Mouse (Mus musculus) lung, embryonic 15.5 days (tissue): ENCODE results near the gene Parp11. TPM values are rescaled to one million over a fixed set of nuclear protein-coding genes. Genes with fewer than 3 reads are reported as not detected.

Experiments
- ATAC-seq: fragments of 200-750 bp; cut with Nextera tagmentation; 2 replicates; pipeline ENCODE4 v1.8.0; 2017; ENCODE audit warnings: moderate number of reproducible peaks, borderline replicate concordance; ENCODE audit not compliant: low FRiP score, low TSS enrichment; ENCODE audit errors: extremely low read depth
- H3K27ac ChIP-seq: fragments of 300-500 bp; sonication (generic); 2 replicates; pipeline ENCODE4 v1.5.1; 2015; ENCODE audit warnings: moderate library complexity, mild to moderate bottlenecking, inconsistent platforms
- H3K27me3 ChIP-seq: fragments of 300-500 bp; sonication (generic); 2 replicates; pipeline ENCODE4 v1.6.1; 2015; ENCODE audit warnings: inconsistent platforms
- H3K36me3 ChIP-seq: fragments of 300-500 bp; sonication (generic); 2 replicates; pipeline ENCODE4 v1.6.1; 2015; ENCODE audit warnings: inconsistent platforms
- H3K4me1 ChIP-seq: fragments of 300-500 bp; sonication (generic); 2 replicates; pipeline ENCODE4 v1.6.1; 2015; ENCODE audit warnings: inconsistent platforms
- H3K4me2 ChIP-seq: fragments of 300-500 bp; sonication (generic); 2 replicates; pipeline ENCODE4 v1.6.1; 2015; ENCODE audit warnings: inconsistent platforms, mild to moderate bottlenecking, moderate library complexity
- H3K4me3 ChIP-seq: fragments of 300-500 bp; sonication (generic); 2 replicates; pipeline ENCODE4 v1.5.1; 2015; ENCODE audit warnings: mild to moderate bottlenecking, inconsistent platforms
- H3K9ac ChIP-seq: fragments of 300-500 bp; sonication (generic); 2 replicates; pipeline ENCODE4 v1.6.1; 2015; ENCODE audit warnings: inconsistent platforms
- H3K9me3 ChIP-seq: fragments of 300-500 bp; sonication (generic); 2 replicates; pipeline ENCODE4 v1.6.1; 2016; ENCODE audit warnings: inconsistent platforms
- WGBS: fragments of 180-500 bp; shearing (Covaris S2); methylation state at CpG from one replicate; pipeline ENCODE4 v1.1.7; 2015; 5-methylcytosine and 5-hydroxymethylcytosine counted together
- polyA plus RNA-seq: library from polyadenylated mRNA; unstranded; fragments of >200 nt; fragmentation: Nextera tagmentation; extraction: Ambion mirVana; gene quantifications from 2 replicates; pipeline ENCODE4 v1.2.1, GENCODE M21; 2015

The Parp11 gene
- polyA plus RNA-seq, 1 experiment from 2014 or later: 21.9 TPM

- Histone ChIP-seq H3K4me3 (no peak overlapping the region), H3K4me1 (no peaks in the 10 kb centered on the region), H3K4me2 (no peak overlapping the region), H3K9me3 (no peaks in the 10 kb centered on the region), H3K27me3 (no peaks in the 10 kb centered on the region), H3K36me3 (no peaks in the 10 kb centered on the region), H3K27ac (no peak overlapping the region), H3K9ac (no peak overlapping the region)
- WGBS: 76% methylated on average over 9 of the region's 9 CpGs
- ATAC-seq: no peak
Measured at GRCm38 (mm10) chr6:127433886-127434647, 12.6 kb upstream of the Parp11 start.

GRCm38 (mm10) chr6:127434648-127434984 lies 12.0 kb upstream of the Parp11 start:
- H3K27me3 ChIP-seq: no peaks in the 10 kb centered on the region
- H3K9ac ChIP-seq: no peak overlapping the region
- no peaks in the 10 kb centered on the region for H3K36me3 ChIP-seq
- ATAC-seq: no peak
- H3K4me2 ChIP-seq: no peak overlapping the region
- WGBS: 86% methylated on average over 4 of the region's 4 CpGs
- H3K4me3 ChIP-seq: no peak overlapping the region
- H3K27ac ChIP-seq: no peak overlapping the region
- no peaks in the 10 kb centered on the region for H3K4me1 ChIP-seq
- H3K9me3 ChIP-seq: no peaks in the 10 kb centered on the region

- no peak for ATAC-seq
- Histone ChIP-seq H3K9me3 (no peaks in the 10 kb centered on the region), H3K9ac (no peak overlapping the region), H3K27me3 (peaks cover 6% of the 10 kb centered on the region; the same call in 1 of the 2 replicates), H3K4me3 (no peak overlapping the region), H3K27ac (no peak overlapping the region), H3K4me1 (no peaks in the 10 kb centered on the region), H3K4me2 (no peak overlapping the region), H3K36me3 (no peaks in the 10 kb centered on the region)
- 37% methylated on average over 3 of the region's 3 CpGs for WGBS
Measured at GRCm38 (mm10) chr6:127439063-127439462, 7.6 kb upstream of the Parp11 start.

GRCm38 (mm10) chr6:127439540-127440195 lies 7.0 kb upstream of the Parp11 start:
- H3K9me3 ChIP-seq: no peaks in the 10 kb centered on the region
- H3K4me2 ChIP-seq: no peak overlapping the region
- no peak for ATAC-seq
- H3K4me1 ChIP-seq: no peaks in the 10 kb centered on the region
- no peak overlapping the region for H3K4me3 ChIP-seq
- H3K27me3 ChIP-seq: peaks cover 6% of the 10 kb centered on the region; the same call in 1 of the 2 replicates
- no peak overlapping the region for H3K27ac ChIP-seq
- WGBS: 70% methylated on average over 5 of the region's 5 CpGs
- no peak overlapping the region for H3K9ac ChIP-seq
- no peaks in the 10 kb centered on the region for H3K36me3 ChIP-seq

GRCm38 (mm10) chr6:127440416-127441104 lies 6.1 kb upstream of the Parp11 start:
- WGBS: 42% methylated on average over 14 of the region's 14 CpGs
- Histone ChIP-seq H3K9ac (no peak overlapping the region), H3K27me3 (peaks cover 6% of the 10 kb centered on the region; the same call in 1 of the 2 replicates), H3K4me1 (no peaks in the 10 kb centered on the region), H3K4me3 (no peak overlapping the region), H3K27ac (no peak overlapping the region), H3K4me2 (no peak overlapping the region), H3K36me3 (no peaks in the 10 kb centered on the region), H3K9me3 (no peaks in the 10 kb centered on the region)
- ATAC-seq: no peak

DNA sequence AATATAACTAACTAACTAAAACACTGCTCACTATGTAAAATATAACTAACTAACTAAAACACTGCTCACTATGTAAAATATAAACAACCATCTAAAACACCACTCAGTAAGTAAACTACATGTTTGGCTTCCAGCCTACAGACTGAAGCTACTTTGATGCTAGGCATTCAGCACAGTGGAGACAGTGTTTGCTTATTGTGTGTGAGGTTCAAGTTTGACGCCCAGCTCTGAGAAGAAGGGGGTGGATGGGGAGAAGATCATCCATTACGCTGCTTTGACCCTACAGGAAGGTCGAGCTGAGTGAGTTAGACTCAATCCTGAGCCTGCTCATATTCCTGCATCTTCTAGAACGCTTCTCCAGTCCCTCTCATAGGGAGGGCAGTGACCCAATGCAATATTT lies 4.1 kb upstream of the Parp11 start:
- Histone ChIP-seq H3K9ac (no peak overlapping the region), H3K4me3 (no peak overlapping the region), H3K36me3 (no peaks in the 10 kb centered on the region), H3K27me3 (peaks cover 10% of the 10 kb centered on the region; the same call in 1 of the 2 replicates), H3K27ac (no peak overlapping the region), H3K9me3 (no peaks in the 10 kb centered on the region), H3K4me2 (no peak overlapping the region), H3K4me1 (no peaks in the 10 kb centered on the region)
- 23% methylated on average over 4 of the region's 4 CpGs for WGBS
- ATAC-seq: peak; percentile 71; the same call in 1 of the 2 replicates

- no peak overlapping the region for H3K4me3 ChIP-seq
- 42% methylated on average over 2 of the region's 2 CpGs for WGBS
- ATAC-seq: no peak
- no peaks in the 10 kb centered on the region for H3K36me3 ChIP-seq
- no peaks in the 10 kb centered on the region for H3K9me3 ChIP-seq
- H3K4me1 ChIP-seq: no peaks in the 10 kb centered on the region
- no peak overlapping the region for H3K9ac ChIP-seq
- no peak overlapping the region for H3K4me2 ChIP-seq
- no peak overlapping the region for H3K27ac ChIP-seq
- H3K27me3 ChIP-seq: peaks cover 19% of the 10 kb centered on the region; the same call in 1 of the 2 replicates
Measured at GRCm38 (mm10) chr6:127443910-127444309, 2.7 kb upstream of the Parp11 start.

DNA sequence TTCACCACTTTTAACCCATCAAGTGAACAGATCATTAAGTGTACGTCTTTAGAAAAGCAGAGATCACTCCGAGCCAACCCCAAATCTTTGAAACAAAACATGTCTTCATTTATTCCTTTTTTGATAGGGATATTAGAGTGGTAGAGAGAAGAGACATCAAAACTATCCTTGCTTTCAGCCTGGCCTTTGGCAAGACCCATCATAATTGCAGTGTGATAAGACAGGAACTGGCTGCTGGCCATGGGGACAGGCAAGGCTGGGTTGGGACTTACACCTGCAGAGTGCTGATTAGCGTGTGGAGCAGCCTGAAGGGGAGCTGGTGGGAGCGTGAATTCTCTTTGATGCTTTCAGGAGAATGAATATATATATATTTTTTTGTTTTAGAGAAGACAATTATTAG lies 2.2 kb upstream of the Parp11 start:
- Histone ChIP-seq H3K9ac (no peak overlapping the region), H3K4me3 (no peak overlapping the region), H3K27ac (no peak overlapping the region), H3K36me3 (no peaks in the 10 kb centered on the region), H3K9me3 (no peaks in the 10 kb centered on the region), H3K4me1 (no peaks in the 10 kb centered on the region), H3K27me3 (peaks cover 19% of the 10 kb centered on the region; the same call in 1 of the 2 replicates), H3K4me2 (no peak overlapping the region)
- no peak for ATAC-seq
- 39% methylated on average over 4 of the region's 4 CpGs for WGBS

- WGBS: 41% methylated on average over 10 of the region's 10 CpGs
- no peaks in the 10 kb centered on the region for H3K4me1 ChIP-seq
- H3K9ac ChIP-seq: no peak overlapping the region
- H3K27ac ChIP-seq: no peak overlapping the region
- no peaks in the 10 kb centered on the region for H3K36me3 ChIP-seq
- H3K9me3 ChIP-seq: no peaks in the 10 kb centered on the region
- H3K4me3 ChIP-seq: no peak overlapping the region
- no peak for ATAC-seq
- no peak overlapping the region for H3K4me2 ChIP-seq
- peaks cover 23% of the 10 kb centered on the region; the same call in 1 of the 2 replicates for H3K27me3 ChIP-seq
Measured at GRCm38 (mm10) chr6:127447686-127448460, 1.2 kb downstream of the Parp11 start.

- Histone ChIP-seq H3K27ac (no peak overlapping the region), H3K9ac (no peak overlapping the region), H3K4me1 (no peaks in the 10 kb centered on the region), H3K9me3 (no peaks in the 10 kb centered on the region), H3K27me3 (peaks cover 23% of the 10 kb centered on the region; the same call in 1 of the 2 replicates), H3K4me3 (no peak overlapping the region), H3K4me2 (no peak overlapping the region), H3K36me3 (no peaks in the 10 kb centered on the region)
- WGBS: 56% methylated on average over 2 of the region's 2 CpGs
- ATAC-seq: no peak
Measured at GRCm38 (mm10) chr6:127448869-127449268, 2.2 kb downstream of the Parp11 start.

GRCm38 (mm10) chr6:127449531-127450422 lies 3.1 kb downstream of the Parp11 start:
- H3K36me3 ChIP-seq: no peaks in the 10 kb centered on the region
- 0 out of 2 replicates have a peak, but pooled peaks cover 4% of the 10 kb centered on the region for H3K4me1 ChIP-seq
- H3K4me2 ChIP-seq: no peak overlapping the region
- peaks cover 23% of the 10 kb centered on the region; the same call in 1 of the 2 replicates for H3K27me3 ChIP-seq
- H3K9ac ChIP-seq: no peak overlapping the region
- no peak overlapping the region for H3K27ac ChIP-seq
- ATAC-seq: no peak
- H3K9me3 ChIP-seq: no peaks in the 10 kb centered on the region
- H3K4me3 ChIP-seq: no peak overlapping the region
- 25% methylated on average over 9 of the region's 10 CpGs for WGBS
